Mouse (Mus musculus): ENCODE data around the gene Slc16a10.

Gene Slc16a10

DNA sequence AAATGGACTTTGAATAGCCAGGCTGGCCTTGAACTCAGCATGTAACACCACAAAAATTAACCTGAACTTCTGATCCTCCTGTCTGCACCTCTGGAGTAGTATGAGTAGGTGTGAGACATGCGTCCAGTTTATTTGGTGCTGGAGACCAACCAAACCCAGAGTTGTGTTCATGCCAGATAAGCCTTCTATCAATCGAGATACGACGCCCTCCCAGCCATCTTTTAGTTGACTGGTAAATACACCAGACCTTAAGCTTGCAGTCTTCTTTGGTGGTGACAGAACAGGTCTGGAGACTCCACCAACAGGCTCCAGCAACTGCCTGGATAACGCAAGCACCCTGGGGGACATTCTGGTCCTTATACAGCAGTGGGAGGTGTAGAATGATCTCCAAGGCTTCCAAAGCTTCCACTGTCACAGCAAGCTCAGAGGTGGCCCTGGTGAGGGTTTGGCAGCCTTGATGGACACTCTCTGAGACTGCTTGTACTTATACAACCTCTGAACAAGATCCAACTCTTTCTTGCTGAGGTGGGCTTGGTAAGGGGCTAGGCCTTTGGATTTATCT lies 7.6 kb upstream of the Slc16a10 start:
- no peak for DNase-seq (ENCODE audit: low read depth)

DNA sequence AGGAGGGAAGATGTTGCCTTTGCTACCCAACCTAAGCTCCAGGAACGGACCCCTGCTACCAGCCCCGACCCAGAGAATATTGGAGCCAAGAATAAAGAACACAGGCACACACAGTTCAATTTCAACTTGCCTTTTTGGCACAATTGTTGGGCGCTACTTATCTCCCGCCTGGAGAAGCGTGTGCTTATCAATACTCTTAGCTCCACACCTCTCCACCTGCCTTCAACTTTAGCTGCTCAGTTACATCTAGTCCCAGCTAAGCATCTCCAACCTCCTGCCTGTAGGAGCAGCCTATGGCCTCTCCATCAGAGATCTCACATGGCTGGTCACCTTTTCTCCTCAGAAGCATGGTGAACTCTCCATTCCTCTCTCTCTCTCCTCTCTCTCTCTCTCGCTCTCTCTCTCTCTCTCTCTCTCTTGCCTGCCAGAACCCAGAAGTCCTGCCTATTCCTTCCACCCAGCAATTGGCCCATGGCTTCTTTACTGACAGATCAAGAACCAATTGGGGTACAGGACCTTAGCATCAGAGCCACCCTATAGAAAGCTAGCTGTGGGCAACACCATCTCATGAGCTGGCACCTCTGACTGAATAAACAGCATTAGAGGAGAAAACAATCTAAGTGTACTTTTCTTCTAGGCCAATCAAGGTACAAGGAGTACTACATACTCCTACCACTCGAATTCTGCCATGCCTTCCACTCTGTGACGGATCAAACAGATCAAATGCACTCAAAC lies 5.4 kb upstream of the Slc16a10 start:
- no peak for DNase-seq (ENCODE audit: low read depth)

DNA sequence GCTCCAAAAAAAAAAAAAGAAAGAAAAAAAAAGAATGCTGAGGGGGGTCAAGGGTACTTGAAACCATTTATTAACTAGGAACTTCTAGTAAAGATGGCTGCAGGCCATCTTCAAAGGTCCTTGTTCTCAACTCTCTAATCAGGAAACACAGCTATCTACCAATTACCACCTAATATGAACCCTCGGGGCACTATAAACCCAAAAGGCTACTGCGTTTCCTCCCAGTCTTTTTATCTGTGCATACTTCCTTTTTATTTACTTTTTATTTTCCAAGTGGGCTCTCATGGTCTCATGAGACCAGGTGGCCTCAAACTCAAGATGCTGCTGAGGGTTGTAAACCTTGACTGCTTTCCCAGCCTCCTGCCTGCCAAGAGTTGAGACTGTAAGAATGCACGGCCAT lies 4.4 kb upstream of the Slc16a10 start:
- no peak for DNase-seq (ENCODE audit: low read depth)

DNA sequence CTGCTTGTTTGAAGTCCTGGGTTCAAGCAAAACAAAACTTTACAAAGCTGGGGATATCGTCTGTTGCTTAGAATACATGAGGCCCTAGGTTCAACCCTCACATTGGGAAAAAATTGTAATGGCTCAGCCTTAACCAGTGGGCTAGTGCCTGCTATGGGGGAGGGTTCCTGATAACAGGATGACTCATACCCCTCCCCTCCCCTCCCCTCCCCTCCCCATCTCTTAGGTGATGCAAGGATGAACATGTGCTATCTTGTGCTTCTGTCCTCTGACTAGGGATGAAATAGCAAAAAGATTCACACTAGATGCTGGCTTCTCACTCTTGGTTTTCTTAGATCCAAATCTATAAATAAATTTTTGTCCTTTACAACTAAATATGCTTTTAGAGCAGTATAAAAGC lies 2.8 kb upstream of the Slc16a10 start:
- no peak for DNase-seq (ENCODE audit: low read depth)

DNA sequence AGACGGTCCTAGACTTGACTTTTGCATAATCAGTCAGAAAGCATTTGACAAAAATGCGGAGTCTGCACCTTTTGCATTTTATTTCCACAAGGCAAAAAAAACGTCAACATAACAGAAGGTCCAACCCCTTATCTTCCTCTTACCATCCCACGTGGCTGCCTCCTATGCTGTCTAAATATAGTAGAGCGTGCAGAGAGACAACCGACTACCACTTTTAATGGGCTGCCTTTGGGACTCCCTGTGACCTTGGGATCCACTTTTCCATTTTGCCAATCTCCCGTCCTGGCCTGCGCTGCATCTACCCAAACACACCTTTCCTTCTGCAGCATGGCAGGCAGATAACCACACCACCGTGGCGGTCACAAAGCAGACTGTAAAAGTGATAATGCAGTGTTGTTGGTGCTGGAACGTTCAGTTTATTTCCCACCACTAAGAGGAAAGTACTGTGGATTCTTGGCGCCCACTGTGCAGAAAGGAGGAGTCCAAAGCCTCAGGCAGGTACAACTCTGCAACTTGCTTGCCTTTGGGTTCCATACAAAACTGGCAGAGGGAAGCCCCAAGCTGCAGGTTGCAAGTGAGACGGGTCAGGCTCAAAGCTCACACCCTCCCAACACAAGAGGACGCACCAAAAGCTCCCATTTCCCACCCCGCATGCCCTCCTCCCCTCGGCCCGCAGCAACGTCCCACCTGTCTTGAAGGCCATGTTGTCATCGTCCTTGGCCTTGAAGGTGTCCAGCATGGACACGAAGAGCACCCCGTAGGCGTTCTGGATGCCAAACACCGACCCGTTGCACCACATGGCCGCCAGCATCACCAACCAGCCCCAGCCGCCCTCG lies 824 bp downstream of the Slc16a10 start:
- peak; percentile 68 for DNase-seq (ENCODE audit: low read depth)

DNA sequence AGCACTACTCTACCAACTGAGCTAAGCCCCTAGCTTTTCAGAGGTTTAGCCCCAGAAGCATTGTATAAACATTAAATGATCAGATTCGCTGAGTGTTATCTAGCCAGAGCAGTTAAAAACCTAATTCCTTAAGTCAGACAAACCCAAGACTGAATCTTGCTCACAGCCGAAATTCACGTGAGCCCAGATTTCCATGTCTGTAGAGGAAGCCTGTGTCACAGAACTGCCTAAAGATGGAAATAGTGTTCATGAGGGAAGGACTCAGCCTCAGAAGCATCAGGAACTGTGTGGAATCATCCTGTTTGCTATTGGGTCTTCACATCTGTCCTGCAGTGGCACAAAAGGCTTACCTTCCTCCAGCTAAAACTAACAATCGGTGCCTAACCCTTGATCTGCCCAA lies 2.4 kb downstream of the Slc16a10 start:
- no peak for DNase-seq (ENCODE audit: low read depth)

DNA sequence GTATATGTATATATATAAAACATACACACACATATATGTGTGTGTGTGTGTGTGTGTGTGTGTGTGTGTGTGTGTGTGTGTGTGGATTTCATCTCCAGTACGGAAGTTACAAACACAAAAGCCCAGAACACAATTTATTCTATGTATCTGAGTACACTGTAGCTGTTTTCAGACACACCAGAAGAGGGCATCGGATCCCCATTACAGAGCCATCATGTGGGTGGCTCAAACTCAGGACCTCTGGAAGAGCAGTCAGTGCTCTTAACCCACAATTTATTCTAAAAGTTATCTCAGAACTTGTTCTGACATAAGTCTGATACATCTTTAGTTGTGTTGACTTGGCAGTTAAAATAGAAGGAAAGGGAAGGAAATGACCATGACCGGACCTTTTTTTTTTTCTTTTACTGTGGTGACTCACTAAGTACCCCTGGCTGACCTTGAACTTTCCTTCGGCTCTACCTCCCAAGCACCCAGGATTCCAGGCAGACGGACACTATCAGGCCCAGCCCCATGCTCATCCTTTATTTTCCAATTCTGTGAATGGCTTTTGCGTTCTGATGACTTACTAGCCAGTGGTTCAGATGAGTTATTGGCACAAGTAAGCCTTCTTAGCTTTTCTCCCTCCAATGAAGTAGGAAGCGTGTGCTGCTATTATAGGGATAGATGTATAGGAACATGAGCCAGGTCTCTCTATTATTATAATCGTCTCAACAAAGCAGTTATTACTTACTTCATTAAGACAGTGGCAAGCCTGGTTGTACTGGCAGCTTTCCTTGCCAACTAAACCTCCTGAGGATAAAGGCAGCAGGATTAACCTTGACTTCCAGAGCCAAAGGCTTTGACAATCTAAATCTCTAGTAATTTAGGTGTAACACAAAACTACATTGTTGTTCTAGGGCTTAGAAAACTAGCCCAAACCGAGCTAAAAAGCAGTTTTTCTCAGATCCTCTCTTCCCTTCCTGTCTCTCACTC lies 6.0 kb downstream of the Slc16a10 start:
- no peak for DNase-seq (ENCODE audit: low read depth)

DNA sequence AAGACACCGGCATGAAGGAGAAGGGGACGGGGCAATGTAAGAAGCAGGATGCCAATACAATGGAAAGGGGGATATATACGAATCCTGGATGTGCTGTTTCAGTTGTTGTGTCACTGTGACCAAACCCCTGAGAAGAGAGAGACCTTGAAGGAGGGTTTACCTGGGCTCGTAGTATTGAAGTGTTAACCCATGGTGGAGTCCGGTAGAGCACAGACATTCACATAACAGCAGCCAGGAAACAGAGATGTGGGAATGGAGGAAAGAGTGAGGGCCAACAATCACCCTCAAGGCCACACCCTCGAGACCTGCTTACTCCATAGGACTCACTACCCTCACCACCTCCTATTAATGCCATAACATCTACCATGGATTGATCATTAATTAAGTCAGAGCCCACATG lies 7.2 kb downstream of the Slc16a10 start:
- DNase-seq (ENCODE audit: low read depth): no peak

DNA sequence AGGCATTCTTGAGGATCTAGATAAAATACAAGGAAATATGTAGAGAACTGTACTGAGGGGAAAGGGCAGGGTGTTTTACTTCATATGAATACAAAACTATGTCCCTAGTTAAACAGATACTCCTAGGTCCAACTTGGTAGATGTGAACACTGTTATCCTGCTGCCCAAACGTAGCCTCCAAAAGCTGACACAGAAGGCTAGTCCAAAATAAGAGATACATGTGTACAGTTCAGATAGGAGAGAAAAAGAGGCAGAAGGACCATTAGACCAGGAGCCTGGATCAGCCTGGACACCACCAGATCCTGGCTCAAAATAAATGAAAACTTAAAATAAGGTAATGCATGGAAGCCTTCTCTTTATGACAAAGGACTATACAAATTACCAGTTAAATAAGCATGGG lies 8.4 kb downstream of the Slc16a10 start:
- no peak for DNase-seq (ENCODE audit: low read depth)

DNA sequence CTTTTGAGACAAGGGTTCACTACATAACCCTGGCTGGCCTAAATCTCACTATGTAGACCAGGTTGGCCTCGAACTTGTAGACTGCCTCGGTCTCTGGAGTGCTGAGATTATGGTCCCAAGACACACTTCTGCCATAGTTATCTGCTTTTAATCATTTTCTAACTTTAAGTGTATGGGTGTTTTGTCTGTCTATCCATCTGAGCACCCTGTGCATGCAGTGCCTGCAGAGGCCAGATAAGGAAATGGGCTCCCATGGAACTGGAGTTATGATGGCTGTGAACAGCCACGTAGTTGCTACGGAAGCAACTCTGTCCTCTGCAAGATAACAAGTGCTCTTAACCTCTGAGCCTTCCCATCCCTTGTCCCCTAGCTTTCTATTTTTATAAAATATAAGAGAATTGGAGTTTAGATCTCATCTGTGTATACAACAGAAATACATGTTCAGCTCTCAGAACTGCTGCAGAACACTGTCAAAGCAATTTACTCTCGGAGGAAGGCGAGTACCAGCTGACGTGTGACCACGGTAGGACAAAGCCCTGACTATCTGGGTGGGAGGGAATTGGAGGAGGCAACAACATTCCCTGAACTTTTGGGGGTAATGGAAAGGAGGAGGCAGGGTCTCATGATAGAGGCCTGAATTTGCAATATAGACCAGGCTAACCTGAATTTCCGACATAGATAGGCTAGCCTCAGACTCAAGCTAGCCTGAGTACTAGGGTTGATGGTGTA lies 10.2 kb downstream of the Slc16a10 start:
- peak; percentile 97 for DNase-seq (ENCODE audit: low read depth)

DNA sequence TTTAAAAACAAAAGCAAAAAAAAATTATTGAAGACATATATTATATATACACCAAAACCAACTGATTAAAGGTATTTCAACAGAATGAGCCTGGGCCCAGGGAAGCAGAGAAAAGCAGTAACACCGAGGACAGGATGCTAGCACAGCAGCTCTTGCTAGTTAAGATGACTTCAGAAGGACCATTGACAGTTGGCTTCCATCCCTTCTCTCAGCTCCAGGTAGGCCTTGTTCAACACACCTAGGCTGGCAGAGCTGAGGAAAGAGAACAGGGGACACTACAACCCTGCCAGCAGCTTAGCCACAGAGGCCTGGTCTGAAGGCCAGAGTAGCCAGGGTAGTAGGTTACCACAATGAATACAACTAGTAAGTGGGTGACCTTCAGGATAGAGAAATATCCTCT lies 11.9 kb downstream of the Slc16a10 start:
- DNase-seq (ENCODE audit: low read depth): no peak

DNA sequence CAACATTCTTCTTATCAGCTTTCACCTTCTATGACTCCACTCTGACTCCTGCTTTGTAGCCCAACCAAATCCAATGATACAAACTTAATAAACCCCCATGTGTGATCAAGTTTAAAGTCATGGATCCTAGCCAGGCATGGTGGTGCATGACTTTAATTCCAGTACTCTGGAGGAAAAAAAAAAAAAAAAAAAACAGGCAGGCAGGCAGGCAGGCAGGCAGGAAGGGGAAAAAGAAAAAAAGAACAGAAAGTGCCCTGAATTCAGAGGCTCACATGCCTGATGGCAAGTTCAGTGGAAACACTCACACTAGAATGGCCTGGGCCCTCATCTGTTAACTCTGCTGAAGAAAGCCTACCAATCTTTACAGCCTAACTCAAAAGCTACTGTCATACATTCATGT lies 12.9 kb downstream of the Slc16a10 start:
- no peak for DNase-seq (ENCODE audit: low read depth)

DNA sequence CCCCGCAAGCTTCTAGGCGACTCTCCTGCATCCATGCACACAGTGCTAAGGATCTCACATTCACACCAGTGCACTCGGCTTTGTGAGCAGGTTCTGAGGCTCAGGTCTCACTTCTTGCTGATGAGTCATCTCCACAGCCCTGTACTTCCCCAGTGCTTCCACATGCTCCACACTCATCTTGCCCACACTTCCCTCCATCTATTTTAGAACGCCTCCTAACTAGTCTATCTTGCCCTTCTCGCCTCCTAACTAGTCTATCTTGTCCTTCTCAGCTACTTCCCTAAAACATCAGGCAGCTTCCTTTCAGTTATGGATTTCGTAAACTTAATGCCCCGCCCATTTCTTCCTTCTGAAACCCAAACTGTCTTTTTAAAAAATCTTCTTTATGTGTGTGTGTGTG lies 13.6 kb downstream of the Slc16a10 start:
- DNase-seq (ENCODE audit: low read depth): no peak

DNA sequence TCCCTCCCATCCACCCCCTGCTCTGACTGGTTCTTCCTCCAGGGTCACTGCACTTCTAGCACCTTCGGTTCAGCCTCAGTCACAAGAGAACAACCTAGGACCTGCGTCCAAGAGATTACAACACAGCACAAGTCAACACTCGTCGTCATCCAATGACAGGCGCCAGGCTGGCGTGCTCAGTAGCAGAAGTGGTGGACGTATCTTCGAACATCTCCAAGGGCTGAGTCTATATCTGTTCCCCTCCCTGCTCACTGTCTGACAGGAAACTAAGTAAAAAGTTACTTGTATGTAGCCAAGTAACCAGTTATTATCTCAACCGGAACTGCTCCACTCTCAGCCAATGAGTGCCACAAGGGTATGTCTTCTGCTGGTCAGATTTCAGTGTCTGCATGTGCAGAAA lies 16.9 kb downstream of the Slc16a10 start:
- peak; percentile 86 for DNase-seq (ENCODE audit: low read depth)

DNA sequence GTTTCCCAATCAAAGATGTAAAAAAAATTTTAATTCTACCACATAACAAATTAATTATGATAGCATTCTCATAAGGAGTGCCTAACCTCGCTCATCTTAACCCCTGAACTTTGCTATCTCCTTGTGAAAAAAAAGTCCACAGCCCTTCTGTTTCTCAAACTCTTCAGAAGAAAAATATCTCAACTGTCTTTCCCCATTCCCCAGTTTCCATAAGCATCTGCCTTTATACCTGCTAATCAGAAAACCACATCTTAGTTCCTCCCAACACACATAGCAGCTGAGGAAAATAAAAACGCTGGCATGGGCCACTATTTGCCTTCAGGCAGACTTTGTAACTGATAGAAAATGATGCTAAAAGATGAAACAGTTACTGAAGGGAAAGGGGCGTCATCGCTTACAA lies 17.5 kb downstream of the Slc16a10 start:
- DNase-seq (ENCODE audit: low read depth): no peak

DNA sequence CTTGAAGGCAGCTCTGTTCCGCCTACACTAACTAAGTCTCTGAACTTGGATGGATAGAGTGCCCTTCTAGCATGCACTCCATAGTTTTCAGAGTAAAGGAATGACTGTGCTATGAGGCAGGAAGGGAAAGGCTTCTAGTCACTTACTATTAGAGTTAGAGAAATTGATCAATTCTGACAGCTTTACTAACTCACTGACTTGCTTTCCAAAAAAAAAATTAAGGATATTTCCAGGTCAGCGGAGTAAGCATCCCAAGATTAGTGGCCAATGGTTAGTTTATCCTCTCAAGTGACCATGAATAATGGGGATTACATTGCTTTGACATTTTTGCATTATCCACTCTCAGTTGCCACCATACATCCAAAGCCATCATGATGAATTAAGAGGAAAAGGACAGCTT lies 18.0 kb downstream of the Slc16a10 start:
- DNase-seq (ENCODE audit: low read depth): no peak

DNA sequence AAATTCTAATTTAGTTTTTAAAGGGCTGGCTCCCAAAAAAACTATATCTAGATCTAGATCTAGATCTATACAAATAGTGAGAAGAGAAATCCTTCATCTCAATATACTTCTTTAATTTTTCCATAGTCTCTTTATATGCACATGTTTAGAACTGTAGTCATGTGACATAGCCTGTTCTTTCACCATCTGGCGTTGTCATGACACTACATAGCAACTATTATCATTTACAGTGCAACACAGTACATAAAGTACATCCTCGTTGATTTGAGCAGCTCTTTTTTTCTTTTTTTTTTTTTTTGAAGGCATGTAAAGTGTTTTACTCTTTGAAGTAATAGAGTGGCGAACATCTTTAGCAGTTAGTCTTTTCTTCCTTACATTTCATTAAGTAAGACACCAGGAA lies 22.6 kb downstream of the Slc16a10 start:
- DNase-seq (ENCODE audit: low read depth): no peak

DNA sequence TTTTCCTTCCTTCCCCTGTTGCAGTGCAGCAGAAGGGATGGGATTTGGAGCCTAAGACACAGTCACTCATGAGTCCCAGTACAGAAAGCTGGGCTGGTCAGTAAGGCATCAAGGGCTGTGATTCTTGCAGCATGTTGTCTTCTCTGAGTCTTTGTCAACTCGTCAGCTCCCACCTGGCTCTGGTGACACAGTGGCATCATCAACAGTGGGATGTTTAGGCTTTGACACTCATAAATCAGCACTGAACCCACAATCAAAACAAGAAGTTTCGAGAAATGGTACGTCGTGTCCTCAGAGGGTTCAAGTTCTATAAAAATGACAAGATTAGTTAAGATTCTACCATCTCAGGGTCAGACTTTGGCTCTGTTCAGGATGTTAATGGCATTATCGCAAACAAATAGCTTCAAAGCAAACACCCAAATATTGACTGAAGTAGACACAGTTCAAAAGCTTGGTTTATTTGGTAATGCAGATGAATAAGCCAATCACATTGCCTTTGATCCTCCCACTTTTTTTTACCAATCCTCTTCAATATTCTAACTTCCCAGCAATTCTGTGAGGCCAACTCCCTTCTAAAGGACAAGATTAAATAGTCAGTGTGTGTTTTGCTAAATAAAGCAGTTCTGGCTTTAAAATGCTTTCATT lies 23.2 kb downstream of the Slc16a10 start:
- no peak for DNase-seq (ENCODE audit: low read depth)

DNA sequence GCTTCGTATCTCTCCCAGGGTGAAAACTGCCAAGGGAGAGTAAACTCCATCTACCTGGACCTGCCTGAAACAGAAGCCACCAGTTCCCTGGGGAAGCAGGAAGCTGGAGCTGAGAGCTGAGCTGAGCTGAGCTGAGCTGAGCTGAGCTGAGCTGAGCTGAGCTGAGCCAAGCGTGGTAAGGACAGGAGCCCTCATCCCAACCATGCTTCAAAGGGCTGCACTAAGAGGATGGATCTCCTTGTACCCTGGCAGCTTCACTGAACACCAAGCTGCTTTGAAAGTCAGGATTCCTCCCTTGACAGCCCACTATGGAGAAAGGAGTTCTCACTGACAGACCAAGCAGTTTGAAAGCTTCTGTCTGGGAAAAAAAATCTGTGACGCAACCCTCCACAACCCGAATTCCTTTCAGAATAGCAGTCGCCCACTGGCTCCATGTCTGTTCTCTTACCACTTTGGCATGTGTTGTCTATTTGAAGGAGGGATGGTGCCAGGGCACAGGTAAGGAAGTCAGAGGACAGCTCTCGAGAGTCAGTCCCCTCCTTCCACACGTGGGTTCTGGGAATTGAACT lies 28.5 kb downstream of the Slc16a10 start:
- no peak for DNase-seq (ENCODE audit: low read depth)

DNA sequence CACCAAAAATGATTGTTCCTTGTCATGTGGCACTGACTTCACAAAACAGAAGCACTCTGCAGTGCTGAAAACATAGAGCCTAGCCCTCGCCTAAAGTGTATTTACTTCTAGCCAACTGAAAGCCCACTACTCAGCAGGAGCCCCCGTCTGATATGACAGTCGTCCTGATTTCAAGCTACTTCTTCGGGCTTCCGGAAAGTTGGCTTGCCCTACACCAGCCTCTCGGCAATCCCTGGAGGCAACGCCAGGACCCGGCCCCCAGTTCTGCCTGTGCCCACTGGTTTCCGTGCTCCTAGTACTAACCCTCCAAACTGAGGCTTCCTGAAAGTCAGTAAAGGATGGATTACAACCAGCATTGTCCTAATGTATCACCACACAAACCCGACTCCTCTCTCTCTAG lies 29.8 kb downstream of the Slc16a10 start:
- DNase-seq (ENCODE audit: low read depth): no peak

DNA sequence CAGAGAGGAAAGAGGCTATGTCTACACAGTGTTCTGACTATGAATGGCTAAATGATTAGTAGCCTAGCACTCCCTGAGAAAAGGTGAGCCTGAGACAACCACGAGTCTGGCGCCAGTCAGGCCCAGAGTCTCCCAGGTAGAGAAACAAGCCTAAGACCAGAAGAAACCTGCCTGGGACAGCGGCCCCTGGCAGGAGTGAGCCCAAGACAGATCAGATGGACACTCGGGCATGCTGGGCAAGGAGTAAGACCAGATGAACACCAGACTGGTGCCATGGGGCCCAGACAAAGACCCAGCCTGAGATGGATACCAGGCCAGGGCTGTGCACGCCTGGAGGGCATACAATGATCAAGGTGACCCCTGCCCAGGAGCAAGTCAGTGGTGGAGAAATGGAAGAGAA lies 32.5 kb downstream of the Slc16a10 start:
- no peak for DNase-seq (ENCODE audit: low read depth)
